Mouse (Mus musculus) kidney, adult 11 months (tissue): ENCODE measurements around the gene Aldoart2.
"Not testable (repeated sequence)": the region's sequence is repeated elsewhere in the genome, so short reads cannot be mapped to it uniquely, and the experiment has no call there.

Experiments used
- DNase-seq: peaks from one replicate; pipeline ENCODE4 v3.0.0; 2022

The Aldoart2 gene

DNA sequence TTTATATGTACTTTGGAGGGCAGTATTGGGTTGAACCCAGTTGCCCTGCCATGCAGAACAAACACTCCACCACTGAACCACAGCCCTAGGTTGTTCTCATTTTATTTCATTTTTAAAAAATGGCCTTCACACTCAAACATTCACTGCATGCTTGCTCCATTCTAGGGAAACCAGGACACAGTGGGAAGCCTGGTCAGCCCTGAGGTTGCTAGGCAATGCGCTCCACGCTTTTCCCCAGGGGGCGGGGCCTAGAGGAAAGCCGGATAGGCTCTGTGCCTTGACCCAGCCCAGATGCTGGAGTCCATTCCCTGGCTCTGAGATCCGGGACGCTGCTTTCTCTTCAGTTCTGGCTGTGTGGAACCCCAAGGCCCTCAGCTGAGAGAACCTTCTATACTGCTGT is 8.8 kb downstream of the Aldoart2 start:
- no peak for DNase-seq

- not testable (repeated sequence) for DNase-seq
Observed at GRCm38 (mm10) chr12:55586936-55587335, 21.9 kb downstream of the Aldoart2 start.

DNA sequence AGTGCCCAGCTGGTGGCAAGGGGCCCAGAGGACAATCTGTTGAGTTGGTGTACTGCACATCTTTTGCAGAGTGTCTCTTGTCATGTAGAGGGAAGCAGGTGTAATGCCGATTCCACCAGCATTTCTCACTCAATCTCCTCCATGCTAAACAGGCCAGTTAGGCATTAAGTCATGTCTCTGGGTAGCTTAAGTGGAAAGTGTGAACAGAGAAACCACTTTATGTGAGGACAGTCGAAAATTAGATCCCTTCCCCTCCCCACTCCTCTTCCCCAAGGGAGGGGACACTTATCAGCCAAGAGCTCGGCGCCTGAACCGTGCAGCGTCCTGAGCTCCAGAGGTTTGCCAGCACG is 33.5 kb downstream of the Aldoart2 start:
- DNase-seq, result no peak

DNA sequence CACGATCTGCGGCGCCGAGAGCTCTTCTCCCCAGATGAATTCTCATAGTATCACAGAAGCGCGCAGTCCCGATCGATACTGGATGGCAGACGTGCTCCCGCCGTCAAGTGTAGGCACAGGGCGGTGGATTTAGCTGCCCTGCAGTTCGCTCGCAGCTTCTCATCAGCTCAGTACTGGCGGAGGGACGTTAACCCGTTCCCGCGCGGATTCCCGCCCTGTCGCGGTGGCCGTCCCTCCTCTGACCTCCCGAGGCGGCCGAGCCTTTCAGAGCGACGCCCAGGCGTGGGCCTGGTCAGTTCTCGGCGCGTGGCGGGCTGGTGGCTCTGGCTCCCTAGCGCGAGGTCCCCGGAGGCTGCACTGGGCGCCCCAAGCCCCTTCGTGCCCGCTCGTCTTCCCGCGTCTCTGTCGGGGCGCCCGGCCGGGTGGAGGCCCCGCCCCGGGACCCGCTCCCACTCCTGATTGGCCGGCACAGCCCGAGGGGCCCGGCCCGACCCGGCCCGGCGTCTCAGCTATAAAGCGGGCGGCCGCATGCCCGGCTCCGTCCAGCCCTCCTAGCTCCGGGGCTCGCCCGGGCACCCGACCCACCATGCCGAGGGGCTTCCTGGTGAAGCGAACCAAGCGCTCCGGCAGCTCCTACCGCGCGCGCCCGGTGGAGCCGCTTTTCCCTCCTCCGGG is 34.0 kb downstream of the Aldoart2 start, which contains the start of gene Insm2:
Insm2 (plus strand) TSS at position 541 of the 675 bp plus-strand sequence.
- no peak for DNase-seq

- peak; percentile 21 for DNase-seq
Observed at GRCm38 (mm10) chr12:55599639-55600502, 34.8 kb downstream of the Aldoart2 start.

GRCm38 (mm10) chr12:55600503-55600994 is 35.5 kb downstream of the Aldoart2 start:
- no peak for DNase-seq

GRCm38 (mm10) chr12:55604411-55604810 is 39.4 kb downstream of the Aldoart2 start:
- DNase-seq, result no peak

DNA sequence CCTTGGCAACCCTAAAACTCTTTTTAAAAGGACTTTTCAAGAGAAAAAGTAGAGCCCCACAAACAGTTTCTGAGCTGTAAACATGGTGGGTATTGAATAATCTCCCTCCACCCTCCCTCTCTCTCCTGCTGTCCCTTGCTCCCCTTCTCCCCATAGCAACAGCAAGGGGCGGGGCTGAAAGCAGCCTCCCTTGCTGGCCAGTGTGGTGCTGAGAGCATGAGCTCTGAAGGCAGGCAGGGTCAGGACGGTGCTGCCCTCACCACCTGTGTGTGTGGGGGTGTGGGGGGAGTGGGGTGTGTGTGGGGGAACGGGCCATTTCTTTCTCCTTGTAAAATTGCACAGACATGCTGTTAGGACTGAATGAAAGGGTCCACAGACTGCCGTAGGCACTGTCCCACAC is 42.9 kb downstream of the Aldoart2 start:
- no peak for DNase-seq

DNA sequence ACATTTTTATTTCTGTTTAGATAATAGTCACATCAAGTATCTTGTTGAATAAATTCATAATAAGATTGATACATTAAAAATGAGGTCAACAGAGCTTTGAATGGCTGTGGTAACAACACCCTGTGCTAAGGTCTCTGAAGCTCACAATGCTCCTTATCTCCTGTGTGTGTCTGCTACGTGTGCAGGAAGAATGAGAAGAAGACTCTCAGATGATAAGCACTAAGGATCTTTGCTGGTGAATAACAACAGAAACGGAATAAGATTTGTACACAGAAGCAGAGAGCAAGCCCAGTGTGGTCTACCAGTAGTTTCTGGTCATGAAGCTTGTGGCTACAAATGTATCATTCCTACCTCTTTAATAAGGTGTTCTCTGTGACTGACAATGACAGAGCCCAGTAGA is 45.8 kb downstream of the Aldoart2 start:
- no peak for DNase-seq
